Mouse (Mus musculus) bone marrow, adult 2 months (tissue): ENCODE data around the gene Lyrm2.

Source experiments
- CTCF ChIP-seq: fragments of 200-500 bp; IDR thresholded peaks from 2 replicates; pipeline ENCODE4 v1.5.1; 2011; ENCODE audit warnings: low read length, control low read depth; ENCODE audit not compliant: control insufficient read depth, insufficient read depth
- POLR2A ChIP-seq: fragments of 200-500 bp; IDR thresholded peaks from 2 replicates; pipeline ENCODE4 v1.6.1; 2011; ENCODE audit warnings: low read depth, mild to moderate bottlenecking, control low read depth, low read length, borderline replicate concordance; ENCODE audit not compliant: control insufficient read depth

DNA sequence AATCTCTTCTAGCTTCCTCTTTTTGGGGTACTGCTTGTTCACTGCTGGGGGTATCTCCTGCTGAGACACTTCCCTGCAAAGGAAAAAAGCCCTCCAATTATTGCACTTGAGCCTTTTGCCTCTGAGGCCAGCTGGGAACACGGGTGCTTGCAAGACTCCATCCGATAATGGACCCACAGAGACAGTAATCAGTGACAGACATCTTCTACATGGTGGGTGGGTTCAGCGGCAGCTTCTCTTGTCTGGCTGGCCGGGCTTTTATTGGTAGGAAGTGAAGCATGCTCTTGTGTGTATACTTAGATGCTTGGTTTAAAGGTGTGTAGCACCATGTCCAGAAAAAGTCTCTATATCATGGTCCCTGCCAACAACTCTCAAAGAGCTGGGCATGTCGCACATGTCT is 17.4 kb downstream of the Lyrm2 start:
- TF ChIP-seq CTCF: no peak
- no peak for TF ChIP-seq POLR2A
